Mouse (Mus musculus) midbrain, embryonic 12.5 days (tissue): Measurements from ENCODE around the gene Slc7a9. TPM values are rescaled to one million over a fixed set of nuclear protein-coding genes. Genes with fewer than 3 reads are reported as not detected.

ENCODE experiments used
- ATAC-seq: fragments of 200-750 bp; cut with Nextera tagmentation; 2 replicates; pipeline ENCODE4 v1.8.0; 2017; ENCODE audit warnings: low read depth, moderate TSS enrichment, moderate library complexity; ENCODE audit not compliant: low FRiP score
- H3K27ac ChIP-seq: fragments of 300-500 bp; sonication (generic); replicated peaks from 2 replicates; pipeline ENCODE4 v1.5.1; 2016; ENCODE audit warnings: mild to moderate bottlenecking
- H3K27me3 ChIP-seq: fragments of 300-500 bp; sonication (generic); 2 replicates; pipeline ENCODE4 v1.6.1; 2016; ENCODE audit warnings: mild to moderate bottlenecking
- H3K36me3 ChIP-seq: fragments of 300-500 bp; sonication (generic); 2 replicates; pipeline ENCODE4 v1.6.1; 2016
- H3K4me1 ChIP-seq: fragments of 300-500 bp; sonication (generic); 2 replicates; pipeline ENCODE4 v1.6.1; 2016
- H3K4me2 ChIP-seq: fragments of 300-500 bp; sonication (generic); replicated peaks from 2 replicates; pipeline ENCODE4 v1.6.1; 2016; ENCODE audit warnings: mild to moderate bottlenecking, moderate library complexity
- H3K4me3 ChIP-seq: fragments of 300-500 bp; sonication (generic); 2 replicates; pipeline ENCODE4 v1.5.1; 2016; ENCODE audit warnings: mild to moderate bottlenecking
- H3K9ac ChIP-seq: fragments of 300-500 bp; sonication (generic); replicated peaks from 2 replicates; pipeline ENCODE4 v1.6.1; 2016; ENCODE audit warnings: mild to moderate bottlenecking, moderate library complexity
- H3K9me3 ChIP-seq: fragments of 300-500 bp; sonication (generic); 2 replicates; pipeline ENCODE4 v1.6.1; 2016; ENCODE audit warnings: mild to moderate bottlenecking
- WGBS: fragments of 180-500 bp; shearing (Covaris S2); methylation state at CpG from one replicate; pipeline ENCODE4 v1.1.7; 2016; 5-methylcytosine and 5-hydroxymethylcytosine counted together
- polyA plus RNA-seq: library from polyadenylated mRNA; unstranded; fragments of >200 nt; fragmentation: Nextera tagmentation; extraction: Ambion mirVana; gene quantifications from 2 replicates; pipeline ENCODE4 v1.2.1, GENCODE M21; 2016

Slc7a9 gene
- 0.13 TPM in 1 of 2 replicates, not detected in the other for polyA plus RNA-seq

- no peak within 1 kb of the TSS for H3K4me3 ChIP-seq
- ATAC-seq = no peak; the same call in 1 of the 2 replicates
- H3K4me1 ChIP-seq = peaks cover 4% of the 10 kb centered on the region; the same call in 1 of the 2 replicates
- H3K27me3 ChIP-seq = no peaks in the 10 kb centered on the region
- H3K27ac ChIP-seq = no peak within 1 kb of the TSS
- no peaks in the 10 kb centered on the region for H3K36me3 ChIP-seq
- H3K9ac ChIP-seq = no peak within 1 kb of the TSS
- H3K9me3 ChIP-seq = peaks cover 3% of the 10 kb centered on the region; the same call in 1 of the 2 replicates
- WGBS = 32% methylated on average over 15 of the region's 15 CpGs
- no peak within 1 kb of the TSS for H3K4me2 ChIP-seq
Observed at GRCm38 (mm10) chr7:35447996-35448846, at the start of gene Slc7a9. Gene Slc7a9 (plus strand): TSS chr7:35448796.

- Histone ChIP-seq H3K4me2 (no peak overlapping the region), H3K27me3 (no peaks in the 10 kb centered on the region), H3K36me3 (peaks cover 70% of the 10 kb centered on the region), H3K4me1 (peaks cover 13% of the 10 kb centered on the region), H3K9ac (no peak overlapping the region), H3K4me3 (no peak overlapping the region), H3K9me3 (no peaks in the 10 kb centered on the region), H3K27ac (no peak overlapping the region)
- ATAC-seq = no peak
- 86% methylated on average over 4 of the region's 4 CpGs for WGBS
Observed at GRCm38 (mm10) chr7:35401169-35401568, 47.4 kb upstream of the Slc7a9 start.

- Histone ChIP-seq H3K9me3 (no peaks in the 10 kb centered on the region), H3K36me3 (peaks cover 85% of the 10 kb centered on the region), H3K9ac (no peak overlapping the region), H3K27me3 (no peaks in the 10 kb centered on the region), H3K4me1 (no peaks in the 10 kb centered on the region), H3K4me3 (no peak overlapping the region), H3K4me2 (no peak overlapping the region), H3K27ac (no peak overlapping the region)
- 74% methylated on average over 5 of the region's 5 CpGs for WGBS
- ATAC-seq = no peak
Observed at GRCm38 (mm10) chr7:35415226-35415625, 33.4 kb upstream of the Slc7a9 start.

- 89% methylated on average over 9 of the region's 9 CpGs for WGBS
- H3K4me1 ChIP-seq = no peaks in the 10 kb centered on the region
- no peak overlapping the region for H3K9ac ChIP-seq
- H3K4me3 ChIP-seq = no peak overlapping the region
- H3K36me3 ChIP-seq = peaks cover 85% of the 10 kb centered on the region
- no peak overlapping the region for H3K4me2 ChIP-seq
- no peaks in the 10 kb centered on the region for H3K9me3 ChIP-seq
- ATAC-seq = no peak
- H3K27ac ChIP-seq = no peak overlapping the region
- H3K27me3 ChIP-seq = no peaks in the 10 kb centered on the region
Observed at GRCm38 (mm10) chr7:35415801-35416653, 32.6 kb upstream of the Slc7a9 start.

- Histone ChIP-seq H3K27ac (no peak overlapping the region), H3K36me3 (peaks cover 87% of the 10 kb centered on the region), H3K27me3 (no peaks in the 10 kb centered on the region), H3K4me3 (no peak overlapping the region), H3K4me1 (no peaks in the 10 kb centered on the region), H3K9me3 (no peaks in the 10 kb centered on the region), H3K4me2 (no peak overlapping the region), H3K9ac (no peak overlapping the region)
- no peak for ATAC-seq
- WGBS = 92% methylated on average over 5 of the region's 5 CpGs
Observed at GRCm38 (mm10) chr7:35416654-35416948, 32.0 kb upstream of the Slc7a9 start.

- H3K4me1 ChIP-seq = no peaks in the 10 kb centered on the region
- H3K9ac ChIP-seq = no peak overlapping the region
- no peak for ATAC-seq
- peaks cover 74% of the 10 kb centered on the region for H3K36me3 ChIP-seq
- no peaks in the 10 kb centered on the region for H3K27me3 ChIP-seq
- no peaks in the 10 kb centered on the region for H3K9me3 ChIP-seq
- H3K4me3 ChIP-seq = no peak overlapping the region
- 93% methylated on average over 10 of the region's 10 CpGs for WGBS
- H3K27ac ChIP-seq = no peak overlapping the region
- H3K4me2 ChIP-seq = no peak overlapping the region
Observed at GRCm38 (mm10) chr7:35423071-35423470, 25.5 kb upstream of the Slc7a9 start.

GRCm38 (mm10) chr7:35428146-35428545 lies 20.4 kb upstream of the Slc7a9 start:
- H3K27ac ChIP-seq = no peak overlapping the region
- H3K27me3 ChIP-seq = no peaks in the 10 kb centered on the region
- no peak overlapping the region for H3K4me3 ChIP-seq
- no peaks in the 10 kb centered on the region for H3K4me1 ChIP-seq
- H3K36me3 ChIP-seq = peaks cover 74% of the 10 kb centered on the region
- ATAC-seq = no peak
- no peak overlapping the region for H3K9ac ChIP-seq
- 95% methylated on average over 10 of the region's 10 CpGs for WGBS
- no peak overlapping the region for H3K4me2 ChIP-seq
- H3K9me3 ChIP-seq = no peaks in the 10 kb centered on the region

GRCm38 (mm10) chr7:35435266-35435665 lies 13.3 kb upstream of the Slc7a9 start:
- Histone ChIP-seq H3K27ac (no peak overlapping the region), H3K27me3 (no peaks in the 10 kb centered on the region), H3K36me3 (peaks cover 78% of the 10 kb centered on the region), H3K4me1 (peaks cover 7% of the 10 kb centered on the region; the same call in 1 of the 2 replicates), H3K9ac (no peak overlapping the region), H3K9me3 (no peaks in the 10 kb centered on the region), H3K4me3 (no peak overlapping the region), H3K4me2 (no peak overlapping the region)
- WGBS = 79% methylated on average over 9 of the region's 9 CpGs
- no peak for ATAC-seq

- Histone ChIP-seq H3K9me3 (peaks cover 3% of the 10 kb centered on the region; the same call in 1 of the 2 replicates), H3K4me3 (no peak overlapping the region), H3K36me3 (no peaks in the 10 kb centered on the region), H3K4me2 (no peak overlapping the region), H3K4me1 (peaks cover 4% of the 10 kb centered on the region; the same call in 1 of the 2 replicates), H3K9ac (no peak overlapping the region), H3K27me3 (no peaks in the 10 kb centered on the region), H3K27ac (no peak overlapping the region)
- no peak for ATAC-seq
- 35% methylated on average over 4 of the region's 4 CpGs for WGBS
Observed at GRCm38 (mm10) chr7:35447501-35447900, 1.1 kb upstream of the Slc7a9 start.

- 84% methylated on average over 7 of the region's 7 CpGs for WGBS
- no peak overlapping the region for H3K27ac ChIP-seq
- peaks cover 4% of the 10 kb centered on the region; the same call in 1 of the 2 replicates for H3K4me1 ChIP-seq
- H3K9ac ChIP-seq = no peak overlapping the region
- no peak overlapping the region for H3K4me2 ChIP-seq
- no peak overlapping the region for H3K4me3 ChIP-seq
- H3K27me3 ChIP-seq = no peaks in the 10 kb centered on the region
- no peak for ATAC-seq
- H3K36me3 ChIP-seq = no peaks in the 10 kb centered on the region
- H3K9me3 ChIP-seq = peaks cover under 1% of the 10 kb centered on the region; the same call in 1 of the 2 replicates
Observed at GRCm38 (mm10) chr7:35448867-35449266, 271 bp downstream of the Slc7a9 start.

- no peak for ATAC-seq
- H3K9ac ChIP-seq = no peak overlapping the region
- 86% methylated on average over 4 of the region's 4 CpGs for WGBS
- H3K27ac ChIP-seq = no peak overlapping the region
- no peaks in the 10 kb centered on the region for H3K27me3 ChIP-seq
- H3K4me3 ChIP-seq = no peak overlapping the region
- H3K9me3 ChIP-seq = no peaks in the 10 kb centered on the region
- no peaks in the 10 kb centered on the region for H3K4me1 ChIP-seq
- H3K36me3 ChIP-seq = no peaks in the 10 kb centered on the region
- no peak overlapping the region for H3K4me2 ChIP-seq
Observed at GRCm38 (mm10) chr7:35456091-35456814, 7.7 kb downstream of the Slc7a9 start.
